Mouse (Mus musculus) olfactory bulb, adult 2 months (tissue): Measurements from ENCODE around the gene Tmem106c.

Experiments used
- CTCF ChIP-seq: fragments of 200-500 bp; IDR thresholded peaks from 2 replicates; pipeline ENCODE4 v1.5.1; 2012; ENCODE audit warnings: low read depth, mild to moderate bottlenecking, low read length, moderate library complexity; ENCODE audit not compliant: insufficient read depth
- POLR2A ChIP-seq: fragments of 200-500 bp; IDR thresholded peaks from 2 replicates; pipeline ENCODE4 v1.6.1; 2012; ENCODE audit warnings: mild to moderate bottlenecking, low read depth, low read length, moderate library complexity; ENCODE audit not compliant: insufficient read depth

GRCm38 (mm10) chr15:97956416-97956815 is 7.6 kb upstream of the Tmem106c start:
- no peak for TF ChIP-seq POLR2A
- no peak for TF ChIP-seq CTCF
